21 mouse cellular contexts compared by ENCODE assay signal in the genomic region with DNA sequence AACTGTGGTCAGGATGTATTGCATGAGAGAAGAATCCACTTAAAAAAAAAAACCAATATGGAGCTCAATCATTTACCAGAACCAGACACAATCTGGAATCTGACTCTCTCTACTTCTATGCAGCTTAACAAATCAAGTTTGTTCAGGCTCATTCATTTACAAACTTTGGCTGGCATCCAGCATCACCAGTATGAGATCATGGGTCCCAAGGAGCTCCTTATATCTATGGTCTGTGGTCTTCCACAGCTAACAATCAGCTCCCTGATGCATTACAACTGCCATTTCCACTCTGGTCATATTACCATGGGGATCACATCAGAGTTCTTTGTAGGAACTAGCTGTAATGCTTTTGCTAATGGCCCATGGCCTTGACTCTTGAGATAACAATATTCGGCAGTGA.
A peak's percentile ranks its signal among the peaks of the same experiment; 100 is the strongest.
DNase-seq lines count a peak whose midpoint lies in the region; ATAC-seq lines count a peak whose summit lies in the region.
"Had no signal": no experiment of that assay in that cellular context is flagged by ENCODE, and none has a peak within 500 bp of the region (broad histone marks: within the 10 kb centered on the region; RNA-seq: fewer than 3 reads in every experiment).

No protein-coding gene starts in this region.

- ATAC-seq in heart, embryonic 12.5 days (ENCODE audit: insufficient number of reproducible peaks, low FRiP score): 0 out of 2 replicates have a peak, but pooled peaks have one; percentile 22

- H3K27me3 ChIP-seq in heart, embryonic 12.5 days (replicated peaks): no peaks in the 10 kb centered on the region
- H3K27me3 ChIP-seq: forebrain, embryonic 12.5 days; neural tube, embryonic 15.5 days; stomach, embryonic 15.5 days had no signal

- WGBS in heart, embryonic 12.5 days: 35% methylated on average over 1 of the region's 1 CpGs

- no peaks in the 10 kb centered on the region for H3K4me1 ChIP-seq in heart, embryonic 12.5 days (replicated peaks)
- H3K4me1 ChIP-seq: forebrain, embryonic 12.5 days; hindbrain, embryonic 10.5 days; megakaryocyte, embryonic 14.5 days; neural tube, embryonic 15.5 days; stomach, embryonic 15.5 days had no signal

- DNase-seq in heart, postnatal 36 days: no peak
- peak; percentile 14 for DNase-seq in kidney, postnatal 14 days
- no peak for DNase-seq in kidney, adult 11 months
- DNase-seq in NIH3T3 (ENCODE audit: low read depth): peak; percentile 50
- peak; percentile 17 to 28 for DNase-seq in kidney, postnatal 4 days
- DNase-seq in adrenal gland, postnatal 4 days (ENCODE audit: low spot score in 2 of 2): no peak
- DNase-seq: adrenal gland, adult 2 months; B cell, adult 2 months; cerebellum, adult 9-11 months; gastrocnemius, postnatal 14 days; liver; lung, postnatal 14 days; midbrain, embryonic 14.5 days; thymus, adult 18-20 months; thymus, postnatal 4 days had no signal

- H3K4me3 ChIP-seq in heart, embryonic 12.5 days: no peak overlapping the region
- H3K4me3 ChIP-seq: forebrain, embryonic 12.5 days; hindbrain, embryonic 10.5 days; megakaryocyte, embryonic 14.5 days; neural tube, embryonic 15.5 days; stomach, embryonic 15.5 days had no signal

- no peaks in the 10 kb centered on the region for H3K9me3 ChIP-seq in heart, embryonic 12.5 days (replicated peaks)
- H3K9me3 ChIP-seq: forebrain, embryonic 12.5 days; hindbrain, embryonic 10.5 days; megakaryocyte, embryonic 14.5 days; neural tube, embryonic 15.5 days; stomach, embryonic 15.5 days had no signal

- H3K9ac ChIP-seq in heart, embryonic 12.5 days: no peak overlapping the region
- H3K9ac ChIP-seq: forebrain, embryonic 12.5 days; neural tube, embryonic 15.5 days; stomach, embryonic 15.5 days had no signal

- H3K27ac ChIP-seq in heart, embryonic 12.5 days (ENCODE audit: poor library complexity, severe bottlenecking): no peak overlapping the region
- H3K27ac ChIP-seq: forebrain, embryonic 12.5 days; hindbrain, embryonic 10.5 days; neural tube, embryonic 15.5 days; stomach, embryonic 15.5 days had no signal

- intact Hi-C loops in heart, postnatal 36 days (cut with DNase I): no loop called here

- no peak overlapping the region for H3K4me2 ChIP-seq in heart, embryonic 12.5 days
- H3K4me2 ChIP-seq: forebrain, embryonic 12.5 days; neural tube, embryonic 15.5 days; stomach, embryonic 15.5 days had no signal

- no peaks in the 10 kb centered on the region for H3K36me3 ChIP-seq in heart, embryonic 12.5 days
- H3K36me3 ChIP-seq: forebrain, embryonic 12.5 days; hindbrain, embryonic 10.5 days; neural tube, embryonic 15.5 days; stomach, embryonic 15.5 days had no signal

Comparison
In these comparisons a context has a peak if more than half of its experiments do, and no peak if none do; other contexts are left out.
1. DNase-seq: peak in kidney, postnatal 14 days (single experiment), NIH3T3 (single experiment) and kidney, postnatal 4 days (2 of 2); none in heart, postnatal 36 days (0 of 2), kidney, adult 11 months (single experiment) and adrenal gland, postnatal 4 days (0 of 2).